Mouse (Mus musculus) forebrain, embryonic 10.5 days (tissue): ENCODE data around the gene Serpina16. TPM values are rescaled to one million over a fixed set of nuclear protein-coding genes. Genes with fewer than 3 reads are reported as not detected.
"Not testable (repeated sequence)": the region's sequence is repeated elsewhere in the genome, so short reads cannot be mapped to it uniquely, and the experiment has no call there.

Source experiments
- DNase-seq: peaks from one replicate; pipeline ENCODE4 v3.0.0-alpha.2; 2017; ENCODE audit warnings: low spot score; ENCODE audit errors: extremely low spot score
- H3K27ac ChIP-seq: fragments of 300-500 bp; sonication (generic); 2 replicates; pipeline ENCODE4 v1.5.1; 2016; ENCODE audit warnings: mild to moderate bottlenecking
- H3K27me3 ChIP-seq: fragments of 300-500 bp; sonication (generic); 2 replicates; pipeline ENCODE4 v1.6.1; 2016; ENCODE audit warnings: mild to moderate bottlenecking; ENCODE audit not compliant: poor library complexity, severe bottlenecking
- H3K36me3 ChIP-seq: fragments of 300-500 bp; sonication (generic); replicated peaks from 2 replicates; pipeline ENCODE4 v1.6.1; 2016; ENCODE audit warnings: mild to moderate bottlenecking, moderate library complexity
- H3K4me1 ChIP-seq: fragments of 300-500 bp; sonication (generic); 2 replicates; pipeline ENCODE4 v1.6.1; 2016
- H3K4me3 ChIP-seq: fragments of 300-500 bp; sonication (generic); 2 replicates; pipeline ENCODE4 v1.5.1; 2016; ENCODE audit warnings: mild to moderate bottlenecking, moderate library complexity
- H3K9me3 ChIP-seq: fragments of 300-500 bp; sonication (generic); 2 replicates; pipeline ENCODE4 v1.6.1; 2016; ENCODE audit warnings: mild to moderate bottlenecking, moderate library complexity
- WGBS: fragments of 180-500 bp; shearing (Covaris S2); methylation state at CpG from one replicate; pipeline ENCODE4 v1.1.7; 2016; 5-methylcytosine and 5-hydroxymethylcytosine counted together
- polyA plus RNA-seq: library from polyadenylated mRNA; unstranded; fragments of >200 nt; fragmentation: Nextera tagmentation; extraction: Ambion mirVana; gene quantifications from 2 replicates; pipeline ENCODE4 v1.2.1, GENCODE M21; 2016

Serpina16 gene
- polyA plus RNA-seq, 1 experiment from 2014 or later, result not detected

- H3K4me1 ChIP-seq, result no peaks in the 10 kb centered on the region
- H3K4me3 ChIP-seq, result no peak overlapping the region
- no peak for DNase-seq
- no peaks in the 10 kb centered on the region for H3K36me3 ChIP-seq
- H3K9me3 ChIP-seq, result 0 out of 2 replicates have a peak, but pooled peaks cover 5% of the 10 kb centered on the region
- 80% methylated on average over 2 of the region's 2 CpGs for WGBS
- no peaks in the 10 kb centered on the region for H3K27me3 ChIP-seq
- no peak overlapping the region for H3K27ac ChIP-seq
Measured at GRCm38 (mm10) chr12:103681169-103681568, 5.2 kb upstream of the Serpina16 start.

- not testable (repeated sequence) for H3K27me3 ChIP-seq, H3K36me3 ChIP-seq, H3K27ac ChIP-seq, DNase-seq, H3K9me3 ChIP-seq, H3K4me1 ChIP-seq, H3K4me3 ChIP-seq
- WGBS, result 92% methylated on average over 1 of the region's 1 CpGs
Measured at GRCm38 (mm10) chr12:103679853-103680252, 3.9 kb upstream of the Serpina16 start.

GRCm38 (mm10) chr12:103673179-103673578 is 2.8 kb downstream of the Serpina16 start:
- H3K27me3 ChIP-seq, result no peaks in the 10 kb centered on the region
- no peaks in the 10 kb centered on the region for H3K36me3 ChIP-seq
- H3K27ac ChIP-seq, result no peak overlapping the region
- no peaks in the 10 kb centered on the region; the same call in 1 of the 2 replicates for H3K9me3 ChIP-seq
- no peak for DNase-seq
- no peaks in the 10 kb centered on the region for H3K4me1 ChIP-seq
- no peak overlapping the region for H3K4me3 ChIP-seq
- 90% methylated on average over 2 of the region's 2 CpGs for WGBS

- 79% methylated on average over 3 of the region's 3 CpGs for WGBS
- Histone ChIP-seq H3K4me3 (no peak overlapping the region), H3K27ac (no peak overlapping the region), H3K36me3 (no peaks in the 10 kb centered on the region), H3K4me1 (no peaks in the 10 kb centered on the region), H3K27me3 (no peaks in the 10 kb centered on the region), H3K9me3 (no peaks in the 10 kb centered on the region; the same call in 1 of the 2 replicates)
- no peak for DNase-seq
Measured at GRCm38 (mm10) chr12:103671483-103671882, 4.5 kb downstream of the Serpina16 start.

GRCm38 (mm10) chr12:103670964-103671363 is 5.0 kb downstream of the Serpina16 start:
- Histone ChIP-seq H3K27me3 (no peaks in the 10 kb centered on the region), H3K9me3 (no peaks in the 10 kb centered on the region; the same call in 1 of the 2 replicates), H3K4me3 (no peak overlapping the region), H3K27ac (no peak overlapping the region), H3K4me1 (no peaks in the 10 kb centered on the region), H3K36me3 (no peaks in the 10 kb centered on the region)
- no peak for DNase-seq
- WGBS, result 80% methylated on average over 2 of the region's 2 CpGs

- H3K36me3 ChIP-seq, result no peaks in the 10 kb centered on the region
- H3K27me3 ChIP-seq, result no peaks in the 10 kb centered on the region
- H3K4me1 ChIP-seq, result no peaks in the 10 kb centered on the region
- no peaks in the 10 kb centered on the region; the same call in 1 of the 2 replicates for H3K9me3 ChIP-seq
- WGBS, result 90% methylated on average over 5 of the region's 5 CpGs
- DNase-seq, result no peak
- H3K27ac ChIP-seq, result no peak overlapping the region
- H3K4me3 ChIP-seq, result no peak overlapping the region
Measured at GRCm38 (mm10) chr12:103670344-103670743, 5.6 kb downstream of the Serpina16 start.

GRCm38 (mm10) chr12:103665286-103665685 is 10.7 kb downstream of the Serpina16 start:
- DNase-seq, result no peak
- WGBS, result 87% methylated on average over 3 of the region's 3 CpGs
- Histone ChIP-seq H3K27ac (no peak overlapping the region), H3K9me3 (no peaks in the 10 kb centered on the region), H3K27me3 (no peaks in the 10 kb centered on the region), H3K4me1 (no peaks in the 10 kb centered on the region), H3K36me3 (no peaks in the 10 kb centered on the region), H3K4me3 (no peak overlapping the region)

DNA sequence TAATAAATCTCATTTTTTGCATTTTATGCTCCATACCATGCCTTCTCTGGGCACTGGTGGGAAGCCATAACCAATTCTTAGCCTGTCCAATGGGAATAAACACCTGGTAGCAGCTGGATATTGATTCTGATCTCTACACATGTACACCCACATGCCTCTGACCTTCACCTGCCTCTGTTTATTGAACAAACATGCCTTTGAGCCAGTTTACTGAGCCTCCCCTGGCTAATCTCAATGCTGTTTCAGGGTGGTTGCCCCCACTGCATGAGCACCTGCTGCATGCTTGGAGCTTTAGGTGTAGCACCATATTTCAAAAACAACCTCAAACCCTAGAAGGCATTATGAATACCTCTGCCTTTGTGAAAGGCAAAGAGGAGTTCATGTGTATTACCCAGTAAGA is 13.9 kb downstream of the Serpina16 start:
- H3K27me3 ChIP-seq, H3K4me3 ChIP-seq, DNase-seq, H3K4me1 ChIP-seq, H3K36me3 ChIP-seq, H3K27ac ChIP-seq, H3K9me3 ChIP-seq: not testable (repeated sequence)

DNA sequence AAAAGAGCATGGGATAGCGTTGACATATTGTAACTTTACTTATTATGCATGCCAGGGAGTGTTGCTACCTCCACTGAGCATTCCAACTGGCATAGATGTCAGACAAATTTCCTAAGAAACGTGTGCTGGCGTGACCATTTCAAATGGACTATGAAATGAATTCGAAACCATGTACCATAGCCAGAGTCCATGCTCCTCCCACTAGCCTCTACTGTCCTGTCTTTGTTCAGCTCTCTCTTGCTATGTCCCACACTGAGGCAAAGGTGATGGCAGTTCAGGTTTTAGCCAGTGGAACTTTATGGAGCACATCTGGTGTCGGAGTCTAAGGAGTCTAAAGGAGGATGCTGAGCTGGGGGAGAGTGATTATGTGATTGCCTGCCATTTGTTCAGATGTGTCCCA is 15.9 kb downstream of the Serpina16 start:
- Histone ChIP-seq H3K4me1 (no peaks in the 10 kb centered on the region), H3K27me3 (no peaks in the 10 kb centered on the region)
- WGBS, result 88% methylated on average over 5 of the region's 5 CpGs

DNA sequence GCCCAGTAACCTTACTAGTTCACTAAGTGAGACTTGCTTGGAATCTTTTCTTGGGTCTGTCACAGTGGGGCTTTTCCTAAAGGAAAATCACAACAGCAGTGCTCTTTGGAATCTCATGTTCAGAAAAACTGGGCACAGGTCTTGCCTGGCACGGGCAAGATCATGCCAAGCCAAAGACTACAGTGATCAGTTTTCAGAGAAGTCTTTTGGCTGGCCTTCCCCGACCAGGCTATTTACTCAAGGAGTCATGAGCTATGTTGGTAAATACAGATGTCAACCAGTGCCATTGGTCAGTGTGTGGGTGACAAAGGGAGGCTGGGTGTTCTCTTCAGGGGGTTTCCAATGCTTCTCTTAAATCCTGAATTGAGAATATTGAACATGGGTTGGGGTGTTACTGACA is 16.8 kb downstream of the Serpina16 start:
- no peaks in the 10 kb centered on the region for H3K4me1 ChIP-seq
- DNase-seq, result no peak
- 88% methylated on average over 2 of the region's 2 CpGs for WGBS
- H3K4me3 ChIP-seq, result no peak overlapping the region
- H3K9me3 ChIP-seq, result no peaks in the 10 kb centered on the region
- H3K36me3 ChIP-seq, result no peaks in the 10 kb centered on the region
- H3K27ac ChIP-seq, result no peak overlapping the region
- no peaks in the 10 kb centered on the region for H3K27me3 ChIP-seq

More for the DNA sequence above, 15.9 kb downstream of the Serpina16 start:
- Histone ChIP-seq H3K9me3 (no peaks in the 10 kb centered on the region), H3K36me3 (no peaks in the 10 kb centered on the region), H3K27ac (no peak overlapping the region), H3K4me3 (no peak overlapping the region)
- no peak for DNase-seq

DNA sequence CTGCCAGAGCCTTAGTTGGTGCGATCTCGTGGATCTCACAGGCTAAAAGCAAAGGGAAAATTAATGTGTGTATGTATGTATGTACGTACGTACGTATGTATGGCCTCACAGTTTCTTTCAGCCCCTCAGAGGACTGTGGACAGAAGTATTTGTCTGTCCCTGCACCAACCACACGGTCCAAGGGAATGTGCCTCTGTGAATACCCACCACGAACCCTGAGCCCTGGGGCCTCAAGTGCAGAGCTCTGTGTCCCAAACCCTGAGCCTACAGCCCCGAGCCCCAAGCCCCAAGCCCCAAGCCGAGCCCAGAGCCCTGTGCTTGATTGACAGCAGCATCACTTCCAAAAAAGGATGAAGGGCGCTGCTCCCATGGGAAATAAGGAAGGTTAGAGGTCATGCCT is 17.9 kb downstream of the Serpina16 start:
- Histone ChIP-seq H3K4me3 (no peak overlapping the region), H3K9me3 (no peaks in the 10 kb centered on the region), H3K27me3 (no peaks in the 10 kb centered on the region), H3K27ac (no peak overlapping the region), H3K36me3 (no peaks in the 10 kb centered on the region), H3K4me1 (no peaks in the 10 kb centered on the region)
- 87% methylated on average over 10 of the region's 10 CpGs for WGBS
- DNase-seq, result no peak

DNA sequence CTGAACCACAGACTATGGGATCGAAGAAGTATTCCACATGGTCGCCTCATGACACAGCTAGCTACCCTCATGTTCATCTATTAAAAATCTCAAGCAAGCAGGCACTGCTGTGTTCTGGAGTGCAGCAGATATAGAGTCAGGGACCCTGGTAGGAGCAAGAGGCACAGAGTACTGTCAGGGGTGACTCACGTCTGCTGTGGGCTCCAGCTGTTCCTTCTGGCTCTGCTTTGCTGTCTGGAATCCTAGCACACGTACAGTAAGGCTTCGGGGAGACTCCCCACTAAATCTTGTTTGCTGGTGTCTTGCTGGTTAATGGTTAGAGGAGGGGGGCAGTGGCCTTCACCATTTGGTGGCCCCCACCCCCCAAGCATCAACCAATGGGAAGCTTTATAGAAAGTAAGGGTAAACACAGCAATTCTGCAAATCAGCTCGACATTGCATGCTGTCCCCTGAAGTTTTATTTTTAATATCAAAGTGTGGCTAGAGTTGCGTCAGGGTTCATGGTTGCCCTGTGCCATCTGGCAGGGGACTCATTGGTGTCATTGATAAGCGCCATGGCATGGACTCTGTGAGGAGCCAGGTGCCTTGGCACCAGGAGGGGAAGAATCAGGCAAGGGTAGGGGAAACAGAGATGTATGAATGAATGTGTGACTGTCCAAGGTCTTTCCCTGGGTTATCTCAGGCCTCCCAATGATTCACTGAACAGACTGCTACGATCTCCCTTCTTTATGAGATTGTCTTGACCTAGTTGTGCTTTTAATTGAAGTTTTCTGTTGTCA is 18.9 kb downstream of the Serpina16 start, which contains the start of gene Serpina6:
Serpina6 (minus strand) TSS at position 365 of the 779 bp plus-strand sequence.
- Histone ChIP-seq H3K27me3 (no peaks in the 10 kb centered on the region), H3K36me3 (no peaks in the 10 kb centered on the region), H3K27ac (no peak within 1 kb of the TSS), H3K9me3 (no peaks in the 10 kb centered on the region), H3K4me3 (no peak within 1 kb of the TSS), H3K4me1 (no peaks in the 10 kb centered on the region)
- 85% methylated on average over 9 of the region's 9 CpGs for WGBS
- DNase-seq, result no peak

GRCm38 (mm10) chr12:103655123-103656044 is 20.6 kb downstream of the Serpina16 start:
- 88% methylated on average over 7 of the region's 7 CpGs for WGBS
- Histone ChIP-seq H3K4me1 (no peaks in the 10 kb centered on the region), H3K9me3 (no peaks in the 10 kb centered on the region), H3K4me3 (no peak overlapping the region), H3K36me3 (no peaks in the 10 kb centered on the region), H3K27me3 (no peaks in the 10 kb centered on the region), H3K27ac (no peak overlapping the region)
- no peak for DNase-seq
